Mouse (Mus musculus) heart, postnatal 36 days (tissue): ENCODE measurements at regions not wholly inside any gene's neighbourhood (a gene's known extent, or its start where the extent isn't known, plus 50 kb on each side); places are given as distances from the start of the nearest gene placed in this dataset.
"Not testable (repeated sequence)": the region's sequence is repeated elsewhere in the genome, so short reads cannot be mapped to it uniquely, and the experiment has no call there.

Experiments used
- DNase-seq, 2 experiments: peaks; one replicate each; pipeline ENCODE4 v3.0.0; 2021 to 2022
- intact Hi-C: fragments of 180-260 bp; cut with DNase I; formaldehyde crosslinking; loops from one replicate; pipeline ENCODE4 v1.15.1; 2025

GRCm38 (mm10) chr13:115911524-115912459 lies 397.7 kb downstream of the Isl1 start:
- DNase-seq = no peak
- intact Hi-C loops = no loop called here

GRCm38 (mm10) chr13:115910866-115911449 lies 398.5 kb downstream of the Isl1 start:
- no peak for DNase-seq
- intact Hi-C loops = no loop called here

DNA sequence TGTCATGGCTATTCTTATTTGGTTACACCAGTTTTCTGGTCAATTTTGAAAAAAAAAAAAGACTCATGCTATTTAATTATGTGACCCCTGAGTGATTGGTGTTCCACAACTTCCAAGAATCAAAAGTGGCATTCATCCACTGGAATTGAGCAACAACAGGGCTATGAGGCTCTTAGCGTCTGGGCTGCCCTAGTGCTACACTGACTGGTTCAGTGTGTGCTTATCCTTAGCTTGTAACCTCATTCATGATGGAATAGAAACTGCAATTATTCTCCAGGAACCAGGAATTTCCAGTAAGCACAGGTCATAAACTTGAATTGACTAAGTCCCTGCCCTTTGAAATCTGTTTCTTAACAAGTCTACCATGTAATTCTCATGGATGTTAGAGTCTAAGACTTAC lies 428.9 kb downstream of the Isl1 start:
- no peak for DNase-seq
- intact Hi-C loops = no loop called here

DNA sequence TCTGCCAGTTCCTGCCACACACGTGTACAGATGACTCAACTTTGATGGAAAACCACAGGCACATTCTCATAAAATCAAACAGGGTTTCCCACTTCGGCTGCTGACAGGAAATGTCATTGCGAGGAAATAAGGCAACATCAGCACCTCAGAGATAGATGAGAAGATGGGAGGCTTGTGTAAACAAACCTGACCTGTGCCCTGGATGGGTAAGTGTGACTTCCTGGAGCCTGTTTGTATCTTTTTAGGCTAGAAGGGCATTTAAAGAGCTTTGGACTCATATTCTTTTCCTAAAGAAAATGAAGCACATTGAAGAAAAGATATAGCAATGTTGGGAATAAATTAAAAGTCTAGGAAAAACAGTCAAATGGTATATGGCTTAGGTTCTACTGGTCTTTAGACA lies 449.0 kb downstream of the Isl1 start:
- no peak for DNase-seq
- intact Hi-C loops = no loop called here

DNA sequence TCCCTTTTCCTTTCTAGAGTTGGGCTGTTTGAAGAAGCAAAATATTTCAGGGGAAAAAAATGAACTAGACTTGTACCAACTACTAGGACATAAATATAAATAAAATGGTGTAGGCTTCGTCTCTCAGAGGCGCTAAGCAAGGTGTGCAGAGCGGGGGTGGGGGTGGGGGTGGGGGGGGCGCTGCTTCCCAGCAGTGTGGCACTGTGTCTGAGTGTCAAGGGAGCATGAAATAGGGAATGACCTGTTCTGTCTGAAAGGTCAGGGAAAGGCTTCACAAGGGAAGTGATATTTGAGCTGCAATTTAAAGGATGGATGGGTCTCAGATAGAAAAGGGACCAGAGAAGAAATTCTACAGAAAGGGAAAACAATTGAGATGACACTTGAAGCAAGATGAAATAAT lies 452.9 kb downstream of the Isl1 start:
- intact Hi-C loops = no loop called here
- no peak for DNase-seq

- intact Hi-C loops = no loop called here
- DNase-seq = no peak
Measured at GRCm38 (mm10) chr13:115852689-115853356, 456.7 kb downstream of the Isl1 start.

- no peak for DNase-seq
- intact Hi-C loops = no loop called here
Measured at GRCm38 (mm10) chr13:115843121-115843520, 466.4 kb downstream of the Isl1 start.

DNA sequence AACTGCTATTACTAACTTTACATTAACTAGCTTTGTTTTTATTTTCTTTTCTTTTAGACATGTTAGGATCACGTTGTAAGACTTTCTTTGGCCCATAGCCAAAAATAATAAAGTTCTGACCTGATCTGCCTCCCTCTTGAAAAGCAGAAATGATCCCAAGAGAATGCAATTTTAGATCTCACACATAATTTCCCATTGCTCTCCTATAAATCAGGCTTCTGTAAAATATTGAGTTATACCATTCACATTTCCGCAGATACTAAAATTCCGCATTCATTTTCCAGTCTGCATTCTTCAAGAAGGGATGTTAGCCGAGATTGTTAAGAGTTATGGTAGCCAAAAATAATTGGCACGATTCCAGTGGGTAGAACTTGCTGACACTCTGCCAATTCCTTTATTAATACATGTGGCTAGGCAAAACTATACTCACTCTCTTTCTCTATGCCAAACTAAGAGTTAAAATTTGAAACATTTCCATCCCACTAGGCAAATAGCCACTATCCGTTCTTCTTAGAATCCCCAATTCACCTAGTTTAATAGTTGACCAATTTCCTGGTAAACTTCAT lies 473.2 kb downstream of the Isl1 start:
- intact Hi-C loops = no loop called here
- DNase-seq = no peak

GRCm38 (mm10) chr13:115825191-115825590 lies 484.3 kb downstream of the Isl1 start:
- intact Hi-C loops = no loop called here
- no peak for DNase-seq

GRCm38 (mm10) chr13:115822527-115822926 lies 487.0 kb downstream of the Isl1 start:
- no peak for DNase-seq

GRCm38 (mm10) chr13:115814211-115814610 lies 495.3 kb downstream of the Isl1 start:
- intact Hi-C loops = no loop called here
- DNase-seq = no peak

More at GRCm38 (mm10) chr13:115822527-115822926, 487.0 kb downstream of the Isl1 start:
- intact Hi-C loops = no loop called here

- intact Hi-C loops = no loop called here
- DNase-seq = no peak
Measured at GRCm38 (mm10) chr13:115799294-115799693, 510.2 kb downstream of the Isl1 start.

- no peak for DNase-seq
Measured at GRCm38 (mm10) chr13:115751271-115751670, 558.2 kb downstream of the Isl1 start.

GRCm38 (mm10) chr13:115742080-115742479 lies 567.4 kb downstream of the Isl1 start:
- DNase-seq, intact Hi-C loops: not testable (repeated sequence)

More at GRCm38 (mm10) chr13:115751271-115751670, 558.2 kb downstream of the Isl1 start:
- intact Hi-C loops = no loop called here

GRCm38 (mm10) chr13:115727986-115728385 lies 581.5 kb downstream of the Isl1 start:
- intact Hi-C loops = no loop called here
- DNase-seq = no peak

DNA sequence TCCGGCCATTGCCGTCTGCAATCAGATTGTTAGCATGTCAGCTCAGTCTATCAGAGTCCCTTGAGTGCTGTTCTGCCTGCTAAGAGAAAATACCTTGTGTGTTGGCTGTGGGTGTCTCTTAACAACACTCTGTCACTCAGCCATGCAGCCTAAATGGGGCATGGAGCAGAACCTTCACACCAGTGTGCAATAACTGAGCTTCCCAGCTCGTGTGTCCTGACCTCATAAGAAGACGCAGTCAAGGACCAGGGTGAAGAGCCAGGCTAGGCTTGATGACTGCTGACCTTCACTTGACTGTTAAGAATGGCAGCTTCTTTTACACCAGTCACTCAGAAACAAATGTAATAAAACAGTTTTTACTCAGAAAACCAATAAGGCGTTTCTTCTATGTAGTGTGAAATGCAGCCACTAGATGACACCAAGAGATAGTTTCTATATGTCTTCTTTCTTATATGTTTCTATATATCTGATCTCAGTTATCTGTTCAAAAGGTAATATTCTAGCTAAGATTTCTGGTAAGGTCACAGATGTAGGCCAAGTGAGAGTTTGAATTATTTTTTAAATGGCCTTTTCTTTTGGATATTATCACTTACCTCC lies 584.0 kb downstream of the Isl1 start:
- intact Hi-C loops = no loop called here
- DNase-seq = no peak

- no peak for DNase-seq
- intact Hi-C loops = no loop called here
Measured at GRCm38 (mm10) chr13:115719276-115719675, 590.2 kb downstream of the Isl1 start.

- intact Hi-C loops = no loop called here
- no peak for DNase-seq
Measured at GRCm38 (mm10) chr13:115718859-115719258, 590.6 kb downstream of the Isl1 start.

DNA sequence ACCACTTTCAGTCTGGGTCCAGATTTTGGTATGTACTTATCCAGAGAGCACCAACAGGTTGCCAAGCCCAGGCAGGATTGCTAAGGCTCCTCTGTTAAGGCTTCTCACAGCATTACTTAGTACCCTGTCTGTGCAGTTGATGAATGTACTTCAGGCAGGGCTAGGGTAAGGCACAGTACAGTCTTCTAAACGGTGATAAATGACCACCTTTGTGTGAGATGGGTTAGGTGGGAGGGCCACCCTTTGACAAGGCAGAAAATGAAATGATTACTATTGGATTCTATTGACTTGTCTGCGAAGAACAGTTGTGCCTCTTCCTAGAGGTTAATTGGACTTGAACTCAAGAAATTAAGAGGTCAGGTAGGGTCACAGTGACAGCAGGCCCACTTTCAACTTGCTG lies 594.4 kb upstream of the Itga1 start:
- no peak for DNase-seq
- intact Hi-C loops = no loop called here

DNA sequence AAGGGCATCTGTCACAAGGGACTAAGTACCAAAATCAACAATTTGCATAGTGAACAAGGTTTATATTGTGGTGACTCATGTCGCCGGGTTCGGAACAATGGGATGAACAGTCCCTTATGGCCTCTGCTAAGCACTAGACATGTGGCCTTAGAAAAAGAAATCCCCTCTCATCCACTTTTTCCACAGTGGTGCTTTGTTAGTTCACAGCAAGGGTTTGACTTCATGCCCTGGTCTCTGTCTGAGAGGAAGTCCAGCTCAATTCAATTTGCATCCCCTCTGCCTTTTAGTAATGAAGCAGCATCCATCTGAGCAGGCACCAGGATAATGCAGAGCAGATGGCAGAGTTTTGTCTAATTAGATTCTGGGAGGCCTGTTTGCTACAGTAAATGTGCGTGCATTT lies 585.7 kb upstream of the Itga1 start:
- intact Hi-C loops = no loop called here
- DNase-seq = no peak

DNA sequence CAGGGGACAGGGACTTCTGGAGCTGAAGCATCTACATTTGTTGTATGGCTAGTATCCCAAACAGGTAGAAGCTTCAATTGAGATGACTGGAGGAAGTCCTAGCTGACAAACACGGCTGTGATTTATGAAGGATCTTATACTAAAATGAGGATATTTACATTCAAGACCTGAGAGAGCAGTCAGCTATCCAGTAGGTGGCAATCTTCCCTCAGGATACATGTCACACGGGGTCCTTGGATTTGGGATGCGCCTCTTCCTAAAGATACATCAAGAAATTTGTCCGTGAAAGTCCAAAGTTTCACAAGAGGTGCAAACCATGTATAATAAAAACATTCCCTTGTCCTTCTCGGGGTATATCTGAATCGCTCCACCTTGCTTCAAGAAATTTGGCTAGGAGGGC lies 577.8 kb upstream of the Itga1 start:
- DNase-seq = no peak
- intact Hi-C loops = no loop called here
